6 mouse cellular contexts compared by ENCODE assay signal in the genomic region with DNA sequence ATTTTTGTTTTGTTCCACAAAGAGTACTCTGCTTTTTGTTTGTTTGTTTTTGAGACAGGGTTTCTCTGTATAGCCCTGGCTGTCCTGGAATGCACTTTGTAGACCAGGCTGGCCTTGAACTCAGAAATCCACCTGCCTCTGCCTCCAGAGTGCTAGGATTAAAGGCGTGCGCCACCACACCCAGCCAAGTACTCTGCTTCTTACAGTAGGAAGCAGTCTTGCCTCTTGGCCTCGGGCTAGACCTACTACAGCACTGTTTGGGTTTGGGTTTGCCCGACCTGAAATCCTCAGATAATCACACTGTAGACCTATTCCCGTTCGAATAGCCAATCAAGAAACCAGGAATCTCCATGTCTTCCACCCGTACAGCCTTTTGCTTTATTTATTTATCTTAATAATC.
A peak's percentile ranks its signal among the peaks of the same experiment; 100 is the strongest.
DNase-seq lines count a peak whose midpoint lies in the region; ATAC-seq lines count a peak whose summit lies in the region.
"Not testable (repeated sequence)": the region's sequence is repeated elsewhere in the genome, so short reads cannot be mapped to it uniquely, and the experiment has no call there.

No protein-coding gene starts in this region.

- WGBS in heart, embryonic 10.5 days, result 84% methylated on average over 7 of the region's 7 CpGs
- 86% methylated on average over 7 of the region's 7 CpGs for WGBS in heart, embryonic 12.5 days
- WGBS in heart, embryonic 14.5 days, result 92% methylated on average over 7 of the region's 7 CpGs
- WGBS in heart, embryonic 16.5 days, result 88% methylated on average over 7 of the region's 7 CpGs

- H3K4me1 ChIP-seq in heart, embryonic 10.5 days, result peaks cover 66% of the 10 kb centered on the region
- peaks cover 71% of the 10 kb centered on the region for H3K4me1 ChIP-seq in heart, embryonic 12.5 days (replicated peaks)
- peaks cover 33 to 84% of the 10 kb centered on the region in 2 experiments for H3K4me1 ChIP-seq in heart, embryonic 14.5 days (ENCODE audit: control insufficient read depth in 2 of 2, insufficient read depth in 2 of 2, low read length in 2 of 2)
- H3K4me1 ChIP-seq in heart, embryonic 16.5 days (ENCODE audit: control insufficient read depth, insufficient read depth, low read length), result peaks cover 58% of the 10 kb centered on the region

- H3K27me3 ChIP-seq in heart, embryonic 10.5 days (ENCODE audit: insufficient read depth, poor library complexity, severe bottlenecking); heart, embryonic 12.5 days (replicated peaks); heart, embryonic 14.5 days (ENCODE audit: control insufficient read depth, insufficient read depth, low read length); heart, embryonic 16.5 days (ENCODE audit: control insufficient read depth, insufficient read depth, low read length): not testable (repeated sequence)

- peak overlapping the region; percentile 88 for H3K27ac ChIP-seq in heart, embryonic 10.5 days
- H3K27ac ChIP-seq in heart, embryonic 12.5 days (ENCODE audit: poor library complexity, severe bottlenecking), result peak overlapping the region; percentile 99
- peak overlapping the region; percentile 96 to 98 for H3K27ac ChIP-seq in heart, embryonic 14.5 days (replicated peaks in 1 of 2; ENCODE audit: control insufficient read depth in 1 of 2, insufficient read depth in 1 of 2, low read depth in 2 of 2, low read length in 2 of 2)
- peak overlapping the region; percentile 94 for H3K27ac ChIP-seq in heart, embryonic 16.5 days (ENCODE audit: low read length)

- not testable (repeated sequence) for H3K4me3 ChIP-seq in heart, embryonic 10.5 days; heart, embryonic 12.5 days; heart, embryonic 14.5 days (ENCODE audit: control insufficient read depth in 1 of 2, insufficient read depth in 1 of 2, low read depth in 1 of 2, low read length in 2 of 2); heart, embryonic 16.5 days (ENCODE audit: low read length)

- not testable (repeated sequence) for ATAC-seq in heart, embryonic 12.5 days (ENCODE audit: insufficient number of reproducible peaks, low FRiP score); heart, embryonic 14.5 days (ENCODE audit: insufficient number of reproducible peaks, insufficient read depth, low FRiP score, low read depth); heart, embryonic 16.5 days (replicated peaks; ENCODE audit: extremely low read depth, insufficient read depth, low FRiP score)

- not testable (repeated sequence) for H3K4me2 ChIP-seq in heart, embryonic 12.5 days; heart, embryonic 14.5 days (ENCODE audit: low read length); heart, embryonic 16.5 days (ENCODE audit: low read depth, low read length)

- not testable (repeated sequence) for H3K9ac ChIP-seq in heart, embryonic 12.5 days; heart, embryonic 14.5 days (ENCODE audit: low read length); heart, embryonic 16.5 days (ENCODE audit: low read length)

- not testable (repeated sequence) for H3K36me3 ChIP-seq in heart, embryonic 10.5 days; heart, embryonic 12.5 days; heart, embryonic 14.5 days (ENCODE audit: control insufficient read depth, insufficient read depth, low read length); heart, embryonic 16.5 days (ENCODE audit: control insufficient read depth, insufficient read depth)

- not testable (repeated sequence) for H3K9me3 ChIP-seq in heart, embryonic 10.5 days; heart, embryonic 12.5 days (replicated peaks); heart, embryonic 14.5 days (ENCODE audit: control insufficient read depth, low read length); heart, embryonic 16.5 days (replicated peaks; ENCODE audit: control insufficient read depth, low read length)

- peak; percentile 45 for DNase-seq in R1 (ENCODE audit: low read depth, low spot score)
- peak; percentile 58 for DNase-seq in heart, adult 11 months
- not testable (repeated sequence) for DNase-seq in heart, embryonic 10.5 days (ENCODE audit: low spot score)
